Mouse (Mus musculus): ENCODE data around the gene D7Ertd443e. TPM values are rescaled to one million over a fixed set of nuclear protein-coding genes. Genes with fewer than 3 reads are reported as not detected.

The D7Ertd443e gene
- polyA plus RNA-seq, 1 experiment from 2014 or later: 0.72 TPM

- no peak overlapping the region for H3K4me2 ChIP-seq (ENCODE audit: low read depth, low read length)
- 16% methylated on average over 4 of the region's 4 CpGs for WGBS
- H3K36me3 ChIP-seq (ENCODE audit: control insufficient read depth, insufficient read depth, low read length): no peaks in the 10 kb centered on the region
- H3K4me3 ChIP-seq (ENCODE audit: low read depth, low read length): no peak overlapping the region
- DNase-seq (ENCODE audit: low spot score) (peak; percentile 93), ATAC-seq (ENCODE audit: low read depth) (peak; percentile 77)
- peak overlapping the region; percentile 44 for H3K27ac ChIP-seq (replicated peaks; ENCODE audit: low read depth, low read length)
- H3K4me1 ChIP-seq (ENCODE audit: control insufficient read depth, insufficient read depth, low read length): peaks cover 15% of the 10 kb centered on the region
- no peaks in the 10 kb centered on the region for H3K27me3 ChIP-seq (replicated peaks; ENCODE audit: control insufficient read depth, insufficient read depth, low read length)
- no peak overlapping the region for H3K9ac ChIP-seq (ENCODE audit: low read depth, low read length)
- no peaks in the 10 kb centered on the region for H3K9me3 ChIP-seq (ENCODE audit: control insufficient read depth, low read length)
These were observed 4.0 kb downstream of the D7Ertd443e start for GRCm38 (mm10) chr7:134381407-134381861.

GRCm38 (mm10) chr7:134378273-134378672, 7.2 kb downstream of the D7Ertd443e start:
- Histone ChIP-seq H3K4me2 (ENCODE audit: low read depth, low read length) (no peak overlapping the region), H3K27me3 (replicated peaks; ENCODE audit: control insufficient read depth, insufficient read depth, low read length) (no peaks in the 10 kb centered on the region), H3K9ac (ENCODE audit: low read depth, low read length) (no peak overlapping the region), H3K4me1 (ENCODE audit: control insufficient read depth, insufficient read depth, low read length) (peaks cover 15% of the 10 kb centered on the region), H3K4me3 (ENCODE audit: low read depth, low read length) (no peak overlapping the region), H3K27ac (replicated peaks; ENCODE audit: low read depth, low read length) (no peak overlapping the region), H3K36me3 (ENCODE audit: control insufficient read depth, insufficient read depth, low read length) (no peaks in the 10 kb centered on the region), H3K9me3 (ENCODE audit: control insufficient read depth, low read length) (no peaks in the 10 kb centered on the region)
- DNase-seq (ENCODE audit: low spot score): peak; percentile 48
- ATAC-seq (ENCODE audit: low read depth): no peak
- WGBS: 45% methylated on average over 4 of the region's 4 CpGs

GRCm38 (mm10) chr7:134376786-134377185, 8.7 kb downstream of the D7Ertd443e start:
- no peaks in the 10 kb centered on the region for H3K9me3 ChIP-seq (ENCODE audit: control insufficient read depth, low read length)
- no peak overlapping the region for H3K4me2 ChIP-seq (ENCODE audit: low read depth, low read length)
- H3K4me3 ChIP-seq (ENCODE audit: low read depth, low read length): no peak overlapping the region
- no peak overlapping the region for H3K9ac ChIP-seq (ENCODE audit: low read depth, low read length)
- DNase-seq (ENCODE audit: low spot score): peak; percentile 78
- 42% methylated on average over 7 of the region's 7 CpGs for WGBS
- H3K36me3 ChIP-seq (ENCODE audit: control insufficient read depth, insufficient read depth, low read length): no peaks in the 10 kb centered on the region
- no peaks in the 10 kb centered on the region for H3K27me3 ChIP-seq (replicated peaks; ENCODE audit: control insufficient read depth, insufficient read depth, low read length)
- H3K4me1 ChIP-seq (ENCODE audit: control insufficient read depth, insufficient read depth, low read length): peaks cover 14% of the 10 kb centered on the region
- H3K27ac ChIP-seq (replicated peaks; ENCODE audit: low read depth, low read length): no peak overlapping the region
- ATAC-seq (ENCODE audit: low read depth): no peak

GRCm38 (mm10) chr7:134372276-134372675, 13.2 kb downstream of the D7Ertd443e start:
- H3K4me3 ChIP-seq (ENCODE audit: low read depth, low read length): no peak overlapping the region
- H3K4me1 ChIP-seq (ENCODE audit: control insufficient read depth, insufficient read depth, low read length): no peaks in the 10 kb centered on the region
- no peaks in the 10 kb centered on the region for H3K9me3 ChIP-seq (ENCODE audit: control insufficient read depth, low read length)
- H3K36me3 ChIP-seq (ENCODE audit: control insufficient read depth, insufficient read depth, low read length): no peaks in the 10 kb centered on the region
- 51% methylated on average over 5 of the region's 5 CpGs for WGBS
- H3K4me2 ChIP-seq (ENCODE audit: low read depth, low read length): no peak overlapping the region
- no peak overlapping the region for H3K27ac ChIP-seq (replicated peaks; ENCODE audit: low read depth, low read length)
- ATAC-seq (ENCODE audit: low read depth) (no peak), DNase-seq (ENCODE audit: low spot score) (no peak)
- H3K27me3 ChIP-seq (replicated peaks; ENCODE audit: control insufficient read depth, insufficient read depth, low read length): no peaks in the 10 kb centered on the region
- H3K9ac ChIP-seq (ENCODE audit: low read depth, low read length): no peak overlapping the region

- H3K4me3 ChIP-seq (ENCODE audit: low read depth, low read length): no peak overlapping the region
- no peaks in the 10 kb centered on the region for H3K27me3 ChIP-seq (replicated peaks; ENCODE audit: control insufficient read depth, insufficient read depth, low read length)
- no peaks in the 10 kb centered on the region for H3K9me3 ChIP-seq (ENCODE audit: control insufficient read depth, low read length)
- H3K4me1 ChIP-seq (ENCODE audit: control insufficient read depth, insufficient read depth, low read length): no peaks in the 10 kb centered on the region
- ATAC-seq (ENCODE audit: low read depth) (no peak), DNase-seq (ENCODE audit: low spot score) (no peak)
- no peak overlapping the region for H3K27ac ChIP-seq (replicated peaks; ENCODE audit: low read depth, low read length)
- no peaks in the 10 kb centered on the region for H3K36me3 ChIP-seq (ENCODE audit: control insufficient read depth, insufficient read depth, low read length)
- 86% methylated on average over 4 of the region's 4 CpGs for WGBS
- H3K4me2 ChIP-seq (ENCODE audit: low read depth, low read length): no peak overlapping the region
- no peak overlapping the region for H3K9ac ChIP-seq (ENCODE audit: low read depth, low read length)
These were observed 16.2 kb downstream of the D7Ertd443e start for GRCm38 (mm10) chr7:134369241-134369640.

- no peak for ATAC-seq (ENCODE audit: low read depth)
- Histone ChIP-seq H3K4me1 (ENCODE audit: control insufficient read depth, insufficient read depth, low read length) (no peaks in the 10 kb centered on the region), H3K4me2 (ENCODE audit: low read depth, low read length) (no peak overlapping the region), H3K4me3 (ENCODE audit: low read depth, low read length) (no peak overlapping the region), H3K9ac (ENCODE audit: low read depth, low read length) (no peak overlapping the region), H3K27me3 (replicated peaks; ENCODE audit: control insufficient read depth, insufficient read depth, low read length) (no peaks in the 10 kb centered on the region), H3K36me3 (ENCODE audit: control insufficient read depth, insufficient read depth, low read length) (no peaks in the 10 kb centered on the region), H3K9me3 (ENCODE audit: control insufficient read depth, low read length) (no peaks in the 10 kb centered on the region), H3K27ac (replicated peaks; ENCODE audit: low read depth, low read length) (no peak overlapping the region)
- WGBS: 77% methylated on average over 7 of the region's 7 CpGs
- DNase-seq (ENCODE audit: low spot score): no peak
These were observed 23.1 kb downstream of the D7Ertd443e start for GRCm38 (mm10) chr7:134362257-134362870.

- no peak overlapping the region for H3K4me2 ChIP-seq (ENCODE audit: low read depth, low read length)
- peak; percentile 77 for DNase-seq (ENCODE audit: low spot score)
These were observed 36.6 kb downstream of the D7Ertd443e start for GRCm38 (mm10) chr7:134348825-134349224.

GRCm38 (mm10) chr7:134342202-134342601, 43.3 kb downstream of the D7Ertd443e start:
- Histone ChIP-seq H3K9ac (ENCODE audit: low read depth, low read length) (no peak overlapping the region), H3K4me3 (ENCODE audit: low read depth, low read length) (no peak overlapping the region), H3K27me3 (replicated peaks; ENCODE audit: control insufficient read depth, insufficient read depth, low read length) (no peaks in the 10 kb centered on the region), H3K36me3 (ENCODE audit: control insufficient read depth, insufficient read depth, low read length) (no peaks in the 10 kb centered on the region), H3K4me2 (ENCODE audit: low read depth, low read length) (no peak overlapping the region), H3K27ac (replicated peaks; ENCODE audit: low read depth, low read length) (no peak overlapping the region), H3K9me3 (ENCODE audit: control insufficient read depth, low read length) (no peaks in the 10 kb centered on the region), H3K4me1 (ENCODE audit: control insufficient read depth, insufficient read depth, low read length) (no peaks in the 10 kb centered on the region)
- ATAC-seq (ENCODE audit: low read depth): no peak
- WGBS: 83% methylated on average over 2 of the region's 2 CpGs
- DNase-seq (ENCODE audit: low spot score): no peak

More at GRCm38 (mm10) chr7:134348825-134349224, 36.6 kb downstream of the D7Ertd443e start:
- Histone ChIP-seq H3K27me3 (replicated peaks; ENCODE audit: control insufficient read depth, insufficient read depth, low read length) (no peaks in the 10 kb centered on the region), H3K4me3 (ENCODE audit: low read depth, low read length) (no peak overlapping the region), H3K9ac (ENCODE audit: low read depth, low read length) (no peak overlapping the region), H3K9me3 (ENCODE audit: control insufficient read depth, low read length) (no peaks in the 10 kb centered on the region), H3K27ac (replicated peaks; ENCODE audit: low read depth, low read length) (no peak overlapping the region), H3K36me3 (ENCODE audit: control insufficient read depth, insufficient read depth, low read length) (no peaks in the 10 kb centered on the region), H3K4me1 (ENCODE audit: control insufficient read depth, insufficient read depth, low read length) (no peaks in the 10 kb centered on the region)
- 35% methylated on average over 6 of the region's 6 CpGs for WGBS
- ATAC-seq (ENCODE audit: low read depth): peak; percentile 37; the same call in 1 of the 2 replicates

- H3K4me1 ChIP-seq (ENCODE audit: control insufficient read depth, insufficient read depth, low read length): no peaks in the 10 kb centered on the region
- ATAC-seq (ENCODE audit: low read depth) (no peak), DNase-seq (ENCODE audit: low spot score) (peak; percentile 29)
- no peak overlapping the region for H3K9ac ChIP-seq (ENCODE audit: low read depth, low read length)
- H3K4me3 ChIP-seq (ENCODE audit: low read depth, low read length): no peak overlapping the region
- no peaks in the 10 kb centered on the region for H3K9me3 ChIP-seq (ENCODE audit: control insufficient read depth, low read length)
- H3K27ac ChIP-seq (replicated peaks; ENCODE audit: low read depth, low read length): no peak overlapping the region
- 58% methylated on average over 3 of the region's 3 CpGs for whole genome bisulfite sequencing
- no peaks in the 10 kb centered on the region for H3K27me3 ChIP-seq (replicated peaks; ENCODE audit: control insufficient read depth, insufficient read depth, low read length)
- H3K4me2 ChIP-seq (ENCODE audit: low read depth, low read length): no peak overlapping the region
- H3K36me3 ChIP-seq (ENCODE audit: control insufficient read depth, insufficient read depth, low read length): no peaks in the 10 kb centered on the region
These were observed 49.5 kb downstream of the D7Ertd443e start for GRCm38 (mm10) chr7:134335951-134336350.
